Mouse (Mus musculus): Measurements from ENCODE around the gene Brms1.
A peak's percentile ranks its signal among the peaks of the same experiment; 100 is the strongest.

The Brms1 gene

GRCm38 (mm10) chr19:5038709-5039156, 2.4 kb upstream of the Brms1 start, which contains the start of the genes B4gat1 and AC124502.3:
TSS of gene B4gat1 (plus strand) at chr19:5038826.
TSS of gene AC124502.3 (plus strand) at chr19:5038891.
- DNase-seq (ENCODE audit: low spot score in 2 of 2): peak; percentile 88 to 89

- peak in 1 of 2 experiments; percentile 31 for DNase-seq (ENCODE audit: low spot score in 2 of 2)
Measured at GRCm38 (mm10) chr19:5039301-5040114, 1.6 kb upstream of the Brms1 start.

DNA sequence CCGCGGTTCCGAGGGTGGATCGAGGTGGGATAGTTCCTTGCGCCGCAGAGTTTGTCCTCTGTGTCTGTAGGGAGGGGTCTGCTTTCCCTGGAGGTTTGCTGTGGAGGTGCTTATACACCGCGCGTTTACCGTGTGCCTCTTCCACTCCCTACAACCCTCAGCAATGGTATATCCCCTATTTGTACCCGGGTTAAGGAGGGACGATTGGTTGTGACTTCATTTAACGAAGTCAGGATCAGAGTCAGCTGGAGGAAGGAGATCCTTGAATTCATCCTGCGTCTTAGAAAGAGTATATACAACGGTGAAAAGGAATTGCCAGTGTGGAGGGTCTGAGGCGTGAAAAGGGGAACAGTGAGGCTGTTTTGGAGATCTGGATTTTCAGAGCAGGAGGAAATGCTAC, 434 bp downstream of the Brms1 start:
- DNase-seq (ENCODE audit: low spot score in 2 of 2): no peak

DNA sequence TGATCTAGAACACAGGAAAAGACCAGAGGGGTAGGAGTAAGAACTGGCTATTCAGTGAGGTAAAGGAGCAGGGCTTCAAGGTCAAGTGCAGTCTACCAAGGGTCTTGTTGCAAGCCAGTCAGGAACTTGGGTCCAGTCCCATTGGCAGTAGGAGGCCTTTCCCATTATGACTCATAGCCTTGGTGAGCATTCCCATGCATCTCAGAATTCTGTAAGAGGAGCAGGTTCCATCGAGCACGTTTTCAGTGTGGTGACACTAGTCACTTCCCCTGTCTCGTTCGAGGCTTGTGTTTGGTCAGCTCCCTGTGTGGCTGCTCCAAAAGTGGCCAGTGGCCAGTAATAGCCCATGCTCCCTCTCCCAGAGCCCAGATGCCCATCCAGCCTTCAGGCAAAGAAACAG, 4.4 kb downstream of the Brms1 start:
- no peak for DNase-seq (ENCODE audit: low spot score in 2 of 2)

DNA sequence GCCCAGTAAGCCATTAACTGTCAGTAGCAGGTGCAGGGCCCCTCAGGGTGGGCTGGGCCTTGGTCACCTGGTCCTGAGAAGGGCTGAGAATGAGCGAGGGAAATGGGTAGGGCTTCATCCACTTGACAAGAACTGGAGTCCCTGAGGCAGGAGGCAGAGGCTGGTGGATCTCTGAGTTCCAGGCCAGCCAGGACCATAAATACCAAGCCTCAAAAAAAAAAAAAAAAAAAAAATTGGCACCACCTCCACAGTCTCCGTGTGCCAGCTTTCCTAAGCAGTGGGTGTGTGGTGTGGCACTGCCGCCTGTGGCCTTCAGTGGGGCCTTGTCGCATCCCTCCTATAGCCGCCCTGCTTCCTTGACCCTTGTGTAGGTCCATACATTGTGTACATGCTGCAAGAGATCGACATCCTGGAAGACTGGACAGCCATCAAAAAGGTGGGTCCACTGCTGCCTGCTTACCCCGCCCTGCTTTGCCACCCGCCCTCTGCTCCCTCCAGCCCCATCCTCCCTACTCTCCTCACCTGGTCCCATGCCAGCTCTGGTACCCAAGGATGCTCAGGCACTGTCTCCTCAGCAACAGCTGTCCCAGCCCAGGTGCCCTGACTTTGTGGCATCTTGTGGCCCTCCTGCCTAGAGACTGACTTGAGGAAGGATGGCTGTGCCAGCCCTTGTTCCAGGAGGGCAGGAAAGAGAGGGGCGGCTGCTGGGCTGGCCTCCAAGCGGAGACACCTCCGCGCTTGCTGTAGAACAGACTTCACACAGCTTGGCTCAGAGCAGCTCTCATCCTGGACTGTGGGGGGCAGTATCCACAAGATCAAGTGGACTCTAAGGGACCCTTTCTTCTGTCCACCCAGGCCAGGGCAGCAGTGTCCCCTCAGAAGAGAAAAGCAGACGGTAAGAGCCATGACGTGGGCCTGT, 7.2 kb downstream of the Brms1 start:
- peak; percentile 74 to 81 for DNase-seq (ENCODE audit: low spot score in 2 of 2)

DNA sequence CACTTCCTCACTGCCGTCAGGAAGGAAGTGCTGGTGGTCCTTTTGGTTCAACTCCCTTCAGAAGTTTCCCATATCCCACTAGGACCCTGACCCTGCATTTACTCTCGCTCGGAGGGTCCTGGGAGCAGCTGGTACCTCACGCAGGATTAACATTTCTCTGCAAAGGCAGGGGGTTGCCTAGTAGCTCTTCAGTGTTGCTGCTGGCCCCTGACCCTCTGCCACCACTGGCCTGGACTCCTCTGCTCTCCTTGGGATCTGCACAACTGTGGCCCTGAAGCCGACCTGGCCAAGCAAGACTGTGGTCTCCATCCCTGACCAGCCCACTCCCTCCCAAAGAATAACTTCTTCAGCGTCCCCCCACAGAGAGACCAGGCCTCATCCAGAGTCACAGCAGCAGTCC, 8.2 kb downstream of the Brms1 start:
- DNase-seq (ENCODE audit: low spot score in 2 of 2): no peak

GRCm38 (mm10) chr19:5050047-5050905, 9.1 kb downstream of the Brms1 start, which contains the start of gene Rin1:
TSS of gene Rin1 (plus strand) at chr19:5050481.
- DNase-seq (ENCODE audit: low spot score in 2 of 2): peak; percentile 77 to 88

DNA sequence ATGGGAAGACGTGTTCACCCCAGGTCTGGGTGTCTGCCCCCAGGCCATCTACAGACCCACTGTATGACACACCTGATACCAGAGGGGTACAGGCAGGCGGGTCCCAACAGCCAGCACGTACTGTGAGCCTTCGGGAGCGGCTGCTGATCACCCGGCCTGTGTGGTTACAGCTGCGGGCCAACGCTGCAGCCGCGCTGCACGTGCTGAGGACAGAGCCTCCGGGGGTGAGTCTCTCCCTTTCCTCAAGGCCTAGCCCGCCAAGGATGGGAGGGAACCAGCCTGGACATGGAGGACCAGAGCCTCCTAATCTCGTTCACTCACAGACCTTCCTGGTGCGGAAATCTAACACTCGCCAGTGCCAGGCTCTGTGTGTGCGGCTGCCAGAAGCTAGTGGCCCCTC, 9.9 kb downstream of the Brms1 start:
- DNase-seq (ENCODE audit: low spot score in 2 of 2): no peak

DNA sequence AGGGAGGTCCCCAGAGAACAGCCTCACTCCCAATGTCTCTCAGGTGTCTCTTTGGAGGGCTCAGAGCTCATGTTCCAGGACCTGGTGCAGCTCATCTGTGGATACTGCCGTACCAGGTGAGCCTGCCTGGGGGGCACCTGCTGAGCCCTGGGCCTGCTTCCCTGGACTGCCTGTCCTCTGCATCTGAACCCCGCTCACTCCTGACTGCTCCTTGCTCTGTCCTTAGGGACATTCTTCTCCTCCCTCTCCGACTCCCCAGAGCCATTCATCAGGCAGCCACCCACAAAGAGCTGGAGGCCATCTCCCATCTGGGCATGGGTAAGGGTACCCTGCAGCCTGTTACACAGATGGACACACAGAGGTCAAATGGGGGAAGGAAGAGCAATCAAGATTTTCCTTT, 10.4 kb downstream of the Brms1 start:
- DNase-seq (ENCODE audit: low spot score in 2 of 2): no peak

DNA sequence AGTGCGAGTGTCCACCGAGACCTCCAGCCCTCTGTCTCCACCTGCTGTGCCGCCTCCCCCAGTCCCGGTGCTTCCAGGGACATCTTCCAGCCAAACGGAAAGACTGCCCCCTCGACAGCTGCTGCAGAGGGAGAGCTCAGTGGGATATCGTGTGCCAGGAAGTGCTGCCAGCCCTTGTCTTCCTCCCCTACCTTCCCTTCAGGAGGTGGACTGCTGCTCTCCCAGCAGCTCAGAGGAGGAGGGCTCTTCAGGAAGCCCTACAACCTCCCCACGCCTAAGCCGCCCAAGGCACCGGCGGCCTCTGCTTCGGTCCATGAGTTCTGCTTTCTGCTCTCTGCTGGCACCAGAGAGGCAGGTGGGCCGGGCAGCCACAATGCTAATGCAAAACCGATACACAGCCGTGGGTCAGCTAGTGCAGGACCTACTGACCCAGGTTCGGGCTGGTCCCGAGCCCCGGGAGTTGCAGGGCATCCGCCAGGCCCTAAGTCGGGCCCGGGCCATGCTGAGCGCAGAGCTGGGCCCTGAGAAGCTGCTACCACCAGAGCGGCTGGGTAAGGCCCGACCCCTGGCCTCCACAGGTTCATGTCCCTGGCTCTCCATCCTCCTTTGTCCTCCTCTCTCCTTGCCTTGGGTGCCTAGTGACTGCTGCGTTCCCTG, 11.1 kb downstream of the Brms1 start:
- peak; percentile 41 to 66 for DNase-seq (ENCODE audit: low spot score in 2 of 2)

DNA sequence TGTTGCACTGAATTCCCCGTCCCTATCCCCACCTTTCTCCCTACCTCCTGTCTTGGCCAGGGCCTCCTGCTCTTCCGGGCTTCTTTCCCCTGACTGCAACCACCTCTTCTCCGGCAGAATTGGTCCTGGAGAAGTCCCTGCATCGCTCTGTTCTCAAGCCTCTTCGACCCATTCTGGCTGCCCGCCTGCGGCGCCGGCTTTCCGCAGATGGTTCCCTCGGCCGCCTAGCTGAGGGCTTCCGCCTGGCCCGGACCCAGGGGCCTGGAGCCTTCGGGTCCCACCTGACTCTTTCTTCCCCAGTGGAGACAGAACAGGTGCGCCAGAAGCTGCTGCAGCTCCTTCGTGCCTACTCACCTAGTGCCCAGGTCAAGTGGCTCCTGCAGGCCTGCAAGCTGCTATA, 11.7 kb downstream of the Brms1 start:
- no peak for DNase-seq (ENCODE audit: low spot score in 2 of 2)

DNA sequence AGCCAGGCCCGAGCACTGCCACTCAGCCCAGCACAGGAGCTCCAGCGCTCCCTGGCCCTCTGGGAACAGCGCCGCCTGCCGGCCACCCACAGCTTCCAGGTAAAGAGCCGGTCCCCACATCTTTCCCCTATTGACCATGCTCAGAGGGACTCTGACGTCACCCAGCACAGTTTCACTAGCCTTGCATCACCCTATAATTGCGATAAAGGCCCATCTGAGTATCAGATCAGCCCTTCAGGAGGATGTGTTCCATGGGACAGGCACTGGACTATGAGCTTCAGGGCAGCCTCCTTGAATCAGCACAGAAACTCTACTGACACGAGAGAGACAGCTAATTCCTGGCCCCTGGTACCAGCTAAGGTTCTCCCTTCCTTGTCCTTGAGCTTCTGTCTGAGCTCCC, 12.8 kb downstream of the Brms1 start:
- DNase-seq (ENCODE audit: low spot score in 2 of 2): no peak

DNA sequence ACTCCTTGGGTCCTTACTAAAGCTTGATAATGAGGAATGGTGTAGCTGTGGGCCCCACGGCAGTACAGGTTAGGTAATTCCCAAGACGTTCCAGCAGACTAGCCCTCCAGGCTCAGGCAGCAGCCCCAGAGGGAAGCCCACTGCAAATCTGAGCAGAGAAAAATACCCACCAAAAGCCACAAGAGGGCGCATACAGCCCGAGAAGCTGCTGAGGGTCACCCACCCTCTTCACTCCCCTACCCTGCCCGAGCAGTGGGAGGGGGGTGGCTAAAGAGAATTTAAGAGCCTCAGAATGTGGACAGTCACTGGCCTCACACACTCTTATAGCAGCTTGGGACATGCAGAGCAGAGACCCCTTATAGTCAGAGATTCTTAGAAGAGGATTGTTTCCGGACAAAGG, 15.1 kb downstream of the Brms1 start:
- DNase-seq (ENCODE audit: low spot score in 2 of 2): no peak

- no peak for DNase-seq (ENCODE audit: low spot score in 2 of 2)
Measured at GRCm38 (mm10) chr19:5057876-5058775, 17.0 kb downstream of the Brms1 start.

DNA sequence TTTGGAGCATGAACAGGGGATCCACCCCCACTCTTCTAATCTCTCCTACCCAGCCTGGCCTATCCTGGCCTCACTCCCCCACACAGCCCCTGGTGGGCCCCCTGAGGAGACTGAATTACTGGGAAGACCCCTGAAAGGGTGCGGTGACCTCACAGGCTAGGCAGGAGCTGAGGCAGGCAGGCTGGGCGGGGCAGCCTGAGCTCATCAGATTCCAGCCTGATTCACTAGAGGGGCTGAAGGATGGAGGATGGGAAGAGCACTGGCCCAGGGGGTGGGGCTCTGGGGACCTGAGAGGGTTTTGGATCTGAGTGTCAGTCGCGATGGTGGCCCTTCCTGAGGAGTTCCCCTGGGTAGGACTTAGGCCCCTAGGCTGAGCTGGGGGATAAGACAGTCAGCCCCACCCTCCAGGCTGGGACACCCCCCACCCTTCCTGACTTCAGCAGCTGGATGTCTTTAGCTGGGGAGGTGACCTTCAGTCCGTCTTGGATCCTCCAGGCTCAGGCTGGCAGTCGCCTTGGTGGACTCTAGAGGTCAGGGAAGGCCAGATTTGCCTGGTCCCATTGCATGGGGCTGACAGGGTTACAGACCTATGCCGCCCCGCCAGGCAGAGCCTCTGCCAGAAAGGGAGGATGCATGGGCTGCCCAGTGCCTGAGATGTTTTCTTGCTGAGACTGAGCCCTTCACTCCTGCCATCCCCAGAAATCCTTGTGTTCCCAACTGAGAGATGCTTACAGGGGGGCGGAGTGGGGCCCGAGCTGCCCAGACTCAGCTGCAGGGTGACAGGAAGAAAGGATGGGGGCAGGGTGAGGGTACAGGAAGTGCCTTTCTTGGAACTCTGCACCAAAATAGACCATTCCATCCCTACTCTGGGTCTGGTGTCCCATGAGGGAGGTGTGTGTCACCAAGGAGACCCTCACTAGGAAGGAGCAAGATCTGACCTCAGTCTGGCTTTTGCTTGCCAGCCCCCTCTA, 17.9 kb downstream of the Brms1 start:
- DNase-seq (ENCODE audit: low spot score in 2 of 2): no peak

GRCm38 (mm10) chr19:5060365-5061330, 19.5 kb downstream of the Brms1 start:
- no peak for DNase-seq (ENCODE audit: low spot score in 2 of 2)

DNA sequence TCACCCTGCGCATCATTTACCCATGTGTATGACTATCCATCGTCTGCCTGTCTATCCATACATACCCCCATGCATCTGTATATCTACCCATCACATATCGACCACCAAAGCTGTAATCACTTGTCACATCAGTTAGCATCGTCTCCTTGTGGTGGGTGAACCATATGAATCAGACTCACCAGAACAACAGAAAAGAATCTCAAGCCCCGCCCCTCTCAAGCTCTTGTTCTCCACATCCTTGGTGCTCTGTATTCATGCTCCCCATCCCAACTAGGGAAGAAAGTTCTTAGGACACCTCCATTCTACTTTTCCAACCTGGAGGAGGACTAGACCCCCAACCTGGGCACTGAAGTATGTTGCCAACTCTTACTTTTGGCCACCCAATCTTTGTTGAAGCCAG, 20.9 kb downstream of the Brms1 start:
- no peak for DNase-seq (ENCODE audit: low spot score in 2 of 2)

GRCm38 (mm10) chr19:5062446-5062845, 21.3 kb downstream of the Brms1 start:
- DNase-seq (ENCODE audit: low spot score in 2 of 2): no peak
